Mouse (Mus musculus): ENCODE data around the gene Cntnap2.
A peak's percentile ranks its signal among the peaks of the same experiment; 100 is the strongest.
"Not testable (repeated sequence)": the region's sequence is repeated elsewhere in the genome, so short reads cannot be mapped to it uniquely, and the experiment has no call there.

The Cntnap2 gene

DNA sequence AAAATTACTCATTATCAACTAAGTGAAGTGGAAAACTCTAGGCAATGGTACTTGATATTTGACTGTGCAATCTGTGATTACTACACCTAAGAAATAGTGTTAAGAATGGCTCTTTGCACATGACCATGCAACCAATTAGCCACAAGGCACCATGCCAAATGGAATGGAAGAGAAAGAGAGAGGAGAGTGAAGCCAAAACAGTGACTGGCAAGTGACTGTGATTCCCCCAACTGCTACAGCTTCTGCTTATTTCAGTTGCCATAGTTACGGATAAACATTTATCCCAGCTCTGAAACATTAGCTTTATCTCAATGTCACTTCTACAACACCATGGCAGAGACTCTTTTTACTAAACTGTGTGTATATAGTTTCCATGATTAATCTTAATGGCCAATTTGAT is 1303.0 kb downstream of the Cntnap2 start:
- no peak for DNase-seq

GRCm38 (mm10) chr6:46398725-46399589 is 1339.8 kb downstream of the Cntnap2 start:
- peak; percentile 23 for DNase-seq

DNA sequence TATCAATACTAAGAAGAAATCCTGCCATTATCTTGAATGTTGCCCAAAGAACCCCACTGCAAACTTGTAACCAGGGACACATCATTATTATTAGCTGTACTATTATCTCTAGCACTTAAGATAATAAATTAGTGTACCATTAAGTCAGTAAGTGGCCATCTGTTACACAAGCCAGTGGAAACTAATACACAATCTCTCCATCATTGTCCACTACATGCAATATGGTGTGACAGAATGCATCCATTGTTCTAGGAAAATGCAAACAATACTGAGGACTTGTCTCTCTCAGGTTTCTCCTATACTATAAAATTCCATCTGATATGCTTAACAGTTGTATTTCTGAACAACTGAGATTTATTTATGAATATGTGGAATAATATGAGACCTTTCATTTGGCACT is 1355.0 kb downstream of the Cntnap2 start:
- DNase-seq = no peak

GRCm38 (mm10) chr6:46414562-46414961 is 1355.4 kb downstream of the Cntnap2 start:
- no peak for DNase-seq

GRCm38 (mm10) chr6:46419827-46420226 is 1360.7 kb downstream of the Cntnap2 start:
- DNase-seq = no peak

DNA sequence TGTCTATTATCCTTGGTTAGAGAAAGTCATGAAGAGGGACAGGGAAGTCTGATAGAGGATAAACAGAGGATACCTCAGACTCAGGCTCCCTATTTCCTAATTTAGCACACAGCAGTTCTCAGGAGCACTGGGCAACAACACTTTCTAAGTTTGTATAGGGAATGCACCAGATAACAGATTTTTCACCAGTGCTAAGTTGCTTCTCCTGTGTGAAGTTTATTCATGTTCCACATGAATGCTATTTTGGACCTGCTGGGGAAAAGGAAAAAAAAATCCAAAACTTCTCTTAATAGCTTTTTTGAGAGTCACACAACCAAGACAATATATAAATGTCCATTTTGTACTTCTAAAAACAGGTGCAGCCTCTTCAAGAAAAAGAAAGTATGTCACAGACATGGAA is 1361.2 kb downstream of the Cntnap2 start:
- no peak for DNase-seq

- DNase-seq = no peak
These were observed 1369.1 kb downstream of the Cntnap2 start for GRCm38 (mm10) chr6:46428231-46428630.

GRCm38 (mm10) chr6:46450917-46451638 is 1391.9 kb downstream of the Cntnap2 start:
- DNase-seq = no peak

GRCm38 (mm10) chr6:46472683-46473082 is 1413.5 kb downstream of the Cntnap2 start:
- DNase-seq = no peak

DNA sequence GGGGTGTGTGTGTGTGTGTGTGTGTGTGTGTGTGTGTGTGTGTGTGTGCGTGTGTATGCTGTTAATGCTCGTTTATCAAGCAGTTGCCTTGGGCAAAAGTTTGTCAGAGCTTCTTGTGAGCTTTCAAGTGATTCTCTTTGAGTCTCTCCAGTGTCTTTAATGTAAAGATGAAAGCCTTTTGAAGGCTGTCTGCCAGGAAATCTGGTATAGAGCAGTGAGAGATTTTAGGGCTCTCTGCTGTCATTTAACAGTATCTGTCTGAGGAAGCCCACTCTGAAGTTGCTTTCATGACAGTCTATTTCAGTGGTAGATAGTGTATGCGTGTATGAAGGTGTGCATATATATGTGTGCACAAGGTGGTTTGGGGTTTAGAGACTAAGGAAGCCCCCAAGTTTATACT is 1425.2 kb downstream of the Cntnap2 start:
- DNase-seq = no peak

DNA sequence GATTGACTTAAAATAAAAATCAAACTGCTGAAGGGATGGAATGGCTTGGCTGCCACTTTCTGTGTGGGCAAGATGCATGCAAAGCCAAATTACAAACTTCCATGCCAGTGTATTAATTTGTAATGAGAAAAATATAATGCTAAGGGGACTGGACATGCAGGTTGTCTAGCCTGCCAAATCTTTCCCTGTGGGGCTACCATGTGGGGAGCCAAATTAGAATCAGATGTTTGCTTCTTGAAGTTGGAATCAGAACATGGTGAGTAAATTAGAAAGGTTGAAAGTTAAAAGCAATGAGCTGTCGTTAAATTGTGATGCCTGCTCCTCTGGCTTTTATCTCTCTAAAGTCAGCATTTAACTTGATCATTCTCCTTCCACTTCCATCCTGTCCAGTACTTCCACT is 1443.6 kb downstream of the Cntnap2 start:
- DNase-seq = no peak

DNA sequence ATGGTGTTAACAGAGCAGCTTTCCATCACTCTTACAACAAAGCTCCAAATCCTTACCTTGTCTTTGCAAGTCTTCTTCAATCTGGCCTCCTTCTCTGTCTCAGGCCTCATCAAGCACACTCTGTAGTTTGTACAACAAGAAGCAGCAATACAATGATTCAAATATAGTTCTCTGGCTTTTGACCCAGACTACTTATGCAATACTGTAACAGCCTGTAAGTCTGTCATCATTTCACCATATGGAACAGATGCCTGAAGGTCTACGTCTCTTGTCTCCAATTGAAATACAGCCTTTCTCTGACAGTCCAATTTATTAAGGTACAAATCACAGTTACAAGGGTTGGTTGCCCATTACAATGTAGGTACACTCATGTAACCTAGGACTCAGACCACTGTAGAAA is 1453.7 kb downstream of the Cntnap2 start:
- DNase-seq = no peak

DNA sequence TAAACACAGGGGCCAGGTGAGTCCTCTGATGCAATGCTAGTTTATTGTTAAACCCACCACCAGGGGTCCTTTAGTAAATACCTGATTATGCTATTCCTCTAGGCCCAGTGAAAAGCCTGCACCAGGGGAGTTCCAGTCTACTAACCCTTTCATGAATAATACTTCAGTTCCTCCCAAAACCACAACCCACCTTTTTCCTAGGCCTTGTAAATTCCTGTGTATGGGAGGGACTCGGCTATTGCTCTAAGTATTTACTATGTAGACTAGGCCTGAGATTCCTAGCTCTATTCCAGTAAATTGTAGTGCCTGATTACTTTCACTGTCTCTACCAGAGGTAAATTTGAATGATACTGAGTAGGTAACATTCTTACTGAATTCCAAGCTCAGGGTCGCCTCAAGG is 1478.4 kb downstream of the Cntnap2 start:
- not testable (repeated sequence) for DNase-seq

GRCm38 (mm10) chr6:46563470-46563869 is 1504.3 kb downstream of the Cntnap2 start:
- no peak for DNase-seq

DNA sequence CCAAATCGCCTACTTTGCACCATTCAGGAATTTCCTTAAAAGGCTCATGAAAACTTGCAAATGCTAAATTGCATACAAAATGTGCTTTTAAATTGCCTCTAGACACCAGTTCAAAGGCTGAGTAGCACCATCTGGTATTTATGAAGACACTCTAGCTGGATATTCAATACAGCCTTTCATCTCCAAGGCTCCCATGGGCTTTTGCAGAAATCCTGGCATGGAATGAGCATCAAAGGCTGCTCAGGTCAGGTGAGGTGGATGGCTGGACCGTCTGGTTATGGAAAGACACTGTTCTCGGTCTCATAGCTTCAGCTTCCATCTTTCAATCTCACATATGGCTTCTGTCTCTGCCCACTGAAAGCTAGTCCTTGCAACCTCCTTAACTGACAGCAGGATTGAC is 1515.9 kb downstream of the Cntnap2 start:
- no peak for DNase-seq

DNA sequence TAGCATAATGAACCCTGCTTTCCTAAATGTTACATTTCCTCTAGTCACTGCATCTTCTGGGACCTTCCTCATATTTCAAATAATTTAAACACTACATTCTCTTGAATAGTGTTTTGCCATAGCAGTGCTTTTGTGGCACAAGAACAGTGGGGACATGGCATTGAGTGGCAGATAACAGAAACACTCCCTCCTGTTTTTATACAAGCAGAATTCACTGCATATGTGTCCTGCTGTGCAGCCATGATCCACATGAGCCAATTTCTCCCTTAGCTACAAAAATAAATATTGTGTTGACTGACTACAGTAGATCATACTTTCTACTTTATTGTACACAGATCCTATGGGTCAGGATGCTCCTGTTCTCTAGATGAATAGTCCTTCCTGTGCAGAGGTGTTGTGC is 1553.2 kb downstream of the Cntnap2 start:
- DNase-seq = no peak

DNA sequence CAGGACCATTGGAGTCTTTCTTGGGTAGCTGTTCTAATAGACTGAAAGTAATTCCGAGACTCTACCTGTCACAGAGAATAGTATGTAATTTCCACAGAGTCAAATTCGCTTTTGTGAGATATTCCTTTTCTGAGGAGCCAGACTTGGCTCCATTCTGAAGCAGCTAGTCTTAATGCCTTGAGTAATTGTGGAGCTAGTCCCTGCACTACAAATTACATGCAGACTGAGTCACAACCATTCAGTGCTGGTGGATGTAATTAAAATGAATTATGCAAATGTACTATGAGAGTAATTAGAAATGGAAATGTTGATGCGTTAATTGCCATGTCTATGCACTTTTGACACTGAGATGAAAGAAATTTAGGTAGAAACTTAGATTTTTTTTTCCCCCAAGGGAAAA is 1553.7 kb downstream of the Cntnap2 start:
- DNase-seq = no peak

GRCm38 (mm10) chr6:46669018-46669417 is 1609.9 kb downstream of the Cntnap2 start:
- no peak for DNase-seq

DNA sequence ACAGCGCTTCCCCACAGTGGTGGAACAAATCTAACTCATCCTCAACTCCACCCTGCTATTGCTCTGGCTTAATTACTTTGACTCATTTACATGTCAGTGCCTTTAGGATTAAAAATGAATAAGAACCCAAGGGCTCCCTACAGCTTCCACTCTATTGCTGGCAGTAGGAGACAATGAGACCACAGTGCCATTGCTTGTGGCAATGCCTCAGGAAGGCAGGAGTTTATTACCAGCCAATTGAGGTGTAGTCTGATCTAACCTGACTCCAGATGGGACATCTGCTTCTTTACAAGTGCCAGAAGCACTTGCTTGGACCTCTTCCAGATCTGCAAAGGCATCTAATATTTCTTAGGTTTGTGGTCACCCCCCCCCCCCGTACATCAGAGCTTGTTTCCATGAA is 1615.9 kb downstream of the Cntnap2 start:
- no peak for DNase-seq

- no peak for DNase-seq
These were observed 1616.5 kb downstream of the Cntnap2 start for GRCm38 (mm10) chr6:46675621-46676020.

DNA sequence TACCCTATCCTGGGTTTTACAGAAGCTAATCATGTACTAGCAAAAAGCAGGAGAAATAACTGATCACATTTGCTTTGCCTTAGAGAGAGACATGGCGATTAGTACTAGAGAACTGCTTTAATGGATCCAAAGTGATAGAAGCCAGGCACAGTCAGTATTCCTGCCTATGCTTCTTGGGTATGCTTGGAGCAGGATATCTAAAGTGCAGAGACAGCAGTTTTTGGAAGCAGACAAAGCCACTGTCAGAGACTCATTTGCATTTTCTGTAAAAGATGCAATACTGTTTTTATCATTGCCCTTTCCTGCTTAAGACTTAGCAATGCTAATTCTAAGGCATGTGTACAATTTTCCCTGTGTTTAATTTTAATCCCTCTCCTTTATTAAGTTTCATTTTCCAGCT is 1637.0 kb downstream of the Cntnap2 start:
- DNase-seq = no peak

DNA sequence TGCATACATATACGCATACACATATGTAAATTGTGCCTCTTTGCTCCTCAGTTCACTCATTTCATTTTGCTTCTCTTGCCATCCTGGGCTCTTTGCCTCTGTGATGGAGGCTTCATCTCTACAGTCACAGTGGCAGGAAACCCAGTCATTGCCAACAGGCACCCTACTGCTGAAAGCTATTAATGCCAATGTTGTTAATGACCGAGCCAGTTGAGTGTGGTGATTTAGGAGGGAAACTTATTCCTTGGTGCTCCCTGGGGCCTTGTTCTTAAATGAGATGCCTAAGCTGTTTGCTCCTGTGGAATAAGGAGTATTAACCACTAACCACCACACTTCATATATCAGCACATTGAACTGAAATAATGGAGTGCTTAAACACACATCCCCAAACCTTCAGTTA is 1640.2 kb downstream of the Cntnap2 start:
- DNase-seq = peak; percentile 37

GRCm38 (mm10) chr6:46704293-46705170 is 1645.4 kb downstream of the Cntnap2 start:
- DNase-seq = peak; percentile 55
